Mouse (Mus musculus) spleen, embryonic (tissue): ENCODE data around the gene B4galt1.
"Not testable (repeated sequence)": the region's sequence is repeated elsewhere in the genome, so short reads cannot be mapped to it uniquely, and the experiment has no call there.

Experiments
- CTCF ChIA-PET: fragments of 350-600 bp; sonication (Branson Sonifier 250); formaldehyde crosslinking; loops from one replicate; lab custom pipeline; 2022; lab: Charles Lee

Gene B4galt1

GRCm38 (mm10) chr4:40820024-40820423, 33.8 kb downstream of the B4galt1 start:
- CTCF ChIA-PET = no interaction called here

DNA sequence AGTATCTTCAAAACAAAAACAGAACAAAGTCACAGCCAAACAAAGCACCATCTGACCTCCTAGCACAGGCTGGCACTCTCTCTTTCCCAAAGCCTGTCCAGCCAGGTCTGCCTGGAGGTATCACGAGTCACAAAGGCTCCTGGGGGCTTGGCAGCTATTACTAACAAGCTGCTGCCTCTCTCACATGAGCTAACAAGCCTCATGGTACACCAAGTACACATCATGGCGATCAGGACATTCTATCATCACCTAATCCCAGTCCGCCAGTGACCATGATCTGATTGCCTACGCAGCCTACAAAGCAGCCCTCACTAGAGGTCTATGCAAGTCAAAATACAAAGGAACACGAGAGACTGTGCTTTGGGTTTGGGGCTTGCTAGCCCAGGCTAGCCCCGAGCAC, 34.7 kb downstream of the B4galt1 start:
- CTCF ChIA-PET = no interaction called here

- CTCF ChIA-PET = no interaction called here
Observed at GRCm38 (mm10) chr4:40818421-40818820, 35.4 kb downstream of the B4galt1 start.

DNA sequence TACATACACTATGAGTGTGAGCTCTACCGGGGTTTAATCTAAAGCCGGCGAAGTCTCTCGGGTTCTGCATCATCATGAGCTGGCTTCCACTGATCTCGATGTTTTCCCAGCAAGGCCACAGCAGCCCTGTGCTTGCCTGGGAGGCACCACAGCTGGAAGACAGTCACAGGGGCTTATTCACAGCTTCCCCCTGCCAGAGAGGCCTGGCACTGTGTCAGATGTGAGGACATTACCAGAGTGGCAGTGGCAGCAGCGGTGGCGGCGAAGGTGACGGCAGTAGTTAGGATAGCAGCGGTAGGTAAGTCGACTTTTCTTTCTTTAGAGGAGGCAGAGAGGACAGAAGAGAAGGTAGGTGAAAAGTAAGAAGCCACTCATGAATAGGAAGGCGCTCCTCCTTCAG, 35.9 kb downstream of the B4galt1 start:
- CTCF ChIA-PET = no interaction called here

- CTCF ChIA-PET = no interaction called here
Observed at GRCm38 (mm10) chr4:40815775-40816372, 37.9 kb downstream of the B4galt1 start.

- CTCF ChIA-PET = interaction anchor here (0.6 kb wide), 1 partner anchor 41 kb away, joined by 4 read pairs; no protein-coding TSS in a partner anchor
Observed at GRCm38 (mm10) chr4:40815120-40815519, 38.7 kb downstream of the B4galt1 start.

- CTCF ChIA-PET = interaction anchor here (0.6 kb wide), 2 partner anchors 8 to 40 kb away, joined by 3 to 4 read pairs; no protein-coding TSS in a partner anchor
Observed at GRCm38 (mm10) chr4:40814359-40814758, 39.4 kb downstream of the B4galt1 start.

DNA sequence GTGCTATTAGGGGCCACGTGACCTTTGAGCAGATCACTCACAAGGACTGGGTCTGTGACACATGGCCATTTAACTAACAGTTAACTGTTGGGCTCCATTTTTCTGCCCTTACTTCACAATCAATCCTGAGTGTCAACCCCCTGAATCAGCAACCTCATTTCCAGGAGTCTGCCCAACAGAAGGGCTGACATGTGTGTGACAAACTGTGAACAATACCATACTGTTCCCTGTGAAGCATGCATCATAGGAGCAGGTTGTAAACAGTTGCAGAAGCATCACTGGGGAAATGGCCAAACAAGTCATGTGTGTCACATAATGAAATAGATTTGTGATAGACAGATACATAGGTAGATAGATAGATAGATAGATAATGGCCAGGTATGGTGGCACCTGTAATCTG, 40.9 kb downstream of the B4galt1 start:
- CTCF ChIA-PET = no interaction called here

GRCm38 (mm10) chr4:40810481-40810880, 43.3 kb downstream of the B4galt1 start:
- CTCF ChIA-PET = no interaction called here

GRCm38 (mm10) chr4:40807382-40807781, 46.4 kb downstream of the B4galt1 start:
- CTCF ChIA-PET = interaction anchor here (1.0 kb wide), 1 partner anchor 13 kb away, joined by 3 read pairs; no protein-coding TSS in a partner anchor

- CTCF ChIA-PET = no interaction called here
Observed at GRCm38 (mm10) chr4:40805401-40805800, 48.4 kb downstream of the B4galt1 start.

GRCm38 (mm10) chr4:40802787-40803186, 51.0 kb downstream of the B4galt1 start:
- CTCF ChIA-PET = no interaction called here

- CTCF ChIA-PET = no interaction called here
Observed at GRCm38 (mm10) chr4:40801908-40802307, 51.9 kb downstream of the B4galt1 start.

DNA sequence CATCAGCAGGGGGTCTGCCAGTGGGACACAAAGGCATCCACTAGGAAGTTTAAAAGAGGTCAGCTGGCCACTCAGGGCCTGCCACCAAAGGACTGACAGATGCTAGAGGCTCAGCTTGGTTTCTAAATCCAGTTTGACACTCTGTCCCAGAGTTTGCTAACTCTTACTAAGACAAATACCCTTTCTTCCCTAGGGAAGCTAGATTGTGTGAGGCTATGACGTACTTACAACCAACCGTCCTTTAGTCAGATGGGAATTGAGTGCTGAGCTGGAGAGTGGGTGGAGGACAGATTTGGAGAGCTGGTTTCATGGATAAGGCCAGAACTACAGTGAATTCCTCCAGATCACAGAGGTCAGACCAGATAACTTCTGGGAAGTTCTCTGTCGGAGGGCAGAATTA, 52.9 kb downstream of the B4galt1 start:
- CTCF ChIA-PET = interaction anchor here (0.6 kb wide), 1 partner anchor 115 kb away, joined by 4 read pairs; no protein-coding TSS in a partner anchor

DNA sequence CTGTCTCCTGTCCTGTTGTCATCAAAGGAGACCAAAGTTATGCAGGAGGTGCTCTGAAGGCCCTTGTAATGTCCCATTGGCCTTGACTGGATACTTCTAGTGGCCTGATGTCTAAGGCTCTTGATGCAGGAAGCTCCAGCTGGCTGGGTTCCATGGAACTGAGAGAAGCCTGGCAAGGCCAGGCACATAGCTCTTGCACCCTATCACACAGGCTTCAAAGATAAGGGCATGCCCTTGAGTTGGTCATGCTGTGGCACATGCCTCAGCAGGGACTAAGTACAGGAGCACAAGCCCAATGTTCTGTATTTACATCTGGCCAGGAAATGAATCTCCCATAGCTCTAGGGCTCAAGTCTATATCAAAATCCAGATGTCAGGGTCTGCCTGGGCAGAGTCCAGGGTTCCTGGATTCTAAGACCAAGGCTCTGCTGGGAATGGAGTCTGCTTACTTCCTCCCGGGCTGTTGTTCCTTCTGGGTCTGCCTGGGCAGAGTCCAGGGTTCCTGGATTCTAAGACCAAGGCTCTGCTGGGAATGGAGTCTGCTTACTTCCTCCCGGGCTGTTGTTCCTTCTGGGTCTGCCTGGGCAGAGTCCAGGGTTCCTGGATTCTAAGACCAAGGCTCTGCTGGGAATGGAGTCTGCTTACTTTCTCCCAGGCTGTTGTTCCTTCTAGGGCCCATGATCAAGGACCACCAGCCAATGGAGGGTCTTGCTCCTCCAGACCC, 54.8 kb downstream of the B4galt1 start:
- CTCF ChIA-PET = not testable (repeated sequence)

GRCm38 (mm10) chr4:40795761-40796160, 58.0 kb downstream of the B4galt1 start:
- CTCF ChIA-PET = interaction anchor here (0.6 kb wide), 1 partner anchor 15 kb away, joined by 4 read pairs; no protein-coding TSS in a partner anchor

DNA sequence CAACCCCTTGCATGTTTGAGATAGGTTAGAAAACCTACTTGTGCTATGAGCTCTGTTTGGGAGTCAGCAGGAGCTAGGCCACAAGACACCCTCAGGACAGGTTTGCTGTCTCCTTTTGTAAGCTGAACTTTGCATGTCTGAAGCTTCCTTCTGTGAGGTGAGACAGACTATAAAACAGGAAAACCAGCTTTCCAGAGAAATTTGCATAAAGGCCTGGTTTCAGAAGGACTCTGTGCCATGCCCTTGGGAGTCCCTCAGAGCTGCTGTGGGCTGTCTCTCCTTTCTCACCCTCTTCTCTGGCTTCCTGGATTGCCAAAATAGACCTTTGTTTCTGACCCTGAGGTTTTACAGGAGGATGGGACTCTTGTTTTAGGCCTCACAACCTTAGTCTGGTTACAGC, 59.5 kb downstream of the B4galt1 start:
- CTCF ChIA-PET = interaction anchor here (1.0 kb wide), 1 partner anchor 14 kb away, joined by 3 read pairs; no protein-coding TSS in a partner anchor

GRCm38 (mm10) chr4:40791176-40791575, 62.6 kb downstream of the B4galt1 start:
- CTCF ChIA-PET = no interaction called here

GRCm38 (mm10) chr4:40786578-40786977, 67.2 kb downstream of the B4galt1 start:
- CTCF ChIA-PET = interaction anchor here (1.0 kb wide), 1 partner anchor 36 kb away, joined by 3 read pairs; no protein-coding TSS in a partner anchor

GRCm38 (mm10) chr4:40785620-40786166, 68.1 kb downstream of the B4galt1 start:
- CTCF ChIA-PET = no interaction called here

DNA sequence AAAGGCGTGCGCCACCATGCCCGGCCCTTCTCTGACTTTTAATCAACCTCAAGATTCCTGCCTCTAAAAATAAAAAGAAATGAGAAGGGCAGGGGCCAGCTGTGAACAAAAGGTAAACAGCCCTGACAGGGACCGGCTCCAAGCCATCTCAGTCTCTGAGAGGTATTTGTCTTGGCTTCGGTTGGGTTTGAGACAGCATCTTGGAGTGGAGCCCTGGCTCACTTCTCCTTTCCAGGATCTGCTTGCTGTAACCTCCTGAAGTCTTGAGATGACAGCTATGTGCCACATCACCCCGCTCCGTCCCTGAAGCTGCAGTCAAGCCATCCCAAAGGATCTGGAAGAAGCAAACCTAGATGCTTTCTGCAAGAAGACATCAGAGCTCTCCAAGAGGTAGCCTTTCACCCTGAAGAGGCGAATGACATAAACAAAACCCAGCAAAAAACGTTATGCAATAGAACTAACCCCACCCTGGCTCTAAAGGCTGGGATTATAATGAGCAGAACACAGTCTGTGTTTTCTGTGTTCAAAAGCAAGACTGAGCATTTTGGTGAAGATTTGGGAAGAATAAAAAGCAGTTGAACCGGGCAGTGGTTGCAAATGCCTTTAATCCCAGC, 69.1 kb downstream of the B4galt1 start:
- CTCF ChIA-PET = no interaction called here

DNA sequence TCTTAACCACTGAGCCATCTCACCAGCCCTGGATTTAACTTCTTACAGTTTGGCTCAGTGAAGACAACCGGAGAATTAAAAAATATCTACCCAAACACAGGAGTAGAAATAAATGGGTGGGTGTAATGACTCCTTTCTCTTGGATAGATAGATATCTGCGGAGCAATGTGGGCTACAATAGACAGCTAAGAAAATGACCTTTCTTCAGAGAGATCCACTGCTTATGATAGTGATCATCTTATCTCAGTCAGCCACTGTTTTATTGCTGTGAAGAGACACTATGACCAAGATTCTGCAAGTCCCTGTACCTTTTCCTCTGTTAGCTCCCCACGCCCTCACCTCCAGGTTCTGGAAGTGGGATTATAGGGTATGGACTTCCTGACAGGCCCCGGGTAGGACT, 70.8 kb downstream of the B4galt1 start:
- CTCF ChIA-PET = no interaction called here
